ENCODE assay signal across 9 mouse cellular contexts in genomic region chr2:45049279-45049678, GRCm38 (mm10).
A peak's percentile ranks its signal among the peaks of the same experiment; 100 is the strongest.
DNase-seq lines count a peak whose midpoint lies in the region; ATAC-seq and TF ChIP-seq lines count a peak whose summit lies in the region.
"Had no signal": no experiment of that assay in that cellular context is flagged by ENCODE, and none has a peak within 500 bp of the region (broad histone marks: within the 10 kb centered on the region; RNA-seq: fewer than 3 reads in every experiment).

No protein-coding gene starts in this region.

- DNase-seq in kidney, adult 18-20 months, result peak; percentile 43
- DNase-seq in kidney, postnatal 4 days, result no peak
- peak; percentile 49 for DNase-seq in adrenal gland, postnatal 14 days
- DNase-seq in liver, embryonic 13.5 days, result peak; percentile 49
- DNase-seq in urinary bladder, adult 2 months (ENCODE audit: low spot score), result no peak
- DNase-seq in right cerebral cortex, postnatal 4 days, result no peak

- peaks cover 6% of the 10 kb centered on the region for H3K36me3 ChIP-seq in C2C12 (ENCODE audit: control insufficient read depth, insufficient read depth)
- H3K36me3 ChIP-seq in liver, embryonic 13.5 days, result peaks cover 6% of the 10 kb centered on the region; the same call in 1 of the 2 replicates
- H3K36me3 ChIP-seq: neural tube, embryonic 12.5 days had no signal

- H3K79me2 ChIP-seq in C2C12 (ENCODE audit: control insufficient read depth, insufficient read depth), result peaks cover 91% of the 10 kb centered on the region

- H3ac ChIP-seq in C2C12 (ENCODE audit: control insufficient read depth, insufficient read length, low read depth), result no peak overlapping the region

- H3K4me2 ChIP-seq in liver, embryonic 13.5 days, result no peak overlapping the region
- H3K4me2 ChIP-seq: neural tube, embryonic 12.5 days had no signal

- WGBS in liver, embryonic 13.5 days (ENCODE audit: insufficient replicate concordance), result 34% methylated on average over 2 of the region's 2 CpGs

- peak overlapping the region; percentile 45 for H3K27ac ChIP-seq in liver, embryonic 13.5 days
- H3K27ac ChIP-seq: neural tube, embryonic 12.5 days had no signal

- no peak for TF ChIP-seq CTCF in C2C12 (IDR thresholded peaks at IDR 0.05; ENCODE audit: control insufficient read depth, insufficient read depth, insufficient read length)

- peaks cover 80% of the 10 kb centered on the region for H3K4me1 ChIP-seq in liver, embryonic 13.5 days (replicated peaks)

- peak; percentile 57 for ATAC-seq in liver, embryonic 13.5 days (ENCODE audit: low read depth)
- no peak for ATAC-seq in CD4-positive, CD25-positive, alpha-beta regulatory T cell, adult 4 months

- peaks cover 23% of the 10 kb centered on the region for H3K79me3 ChIP-seq in C2C12 (ENCODE audit: low read depth)

- H3K27me3 ChIP-seq in C2C12 (ENCODE audit: control insufficient read depth, insufficient read depth, insufficient read length), result no peaks in the 10 kb centered on the region
- no peaks in the 10 kb centered on the region for H3K27me3 ChIP-seq in liver, embryonic 13.5 days
- H3K27me3 ChIP-seq: neural tube, embryonic 12.5 days had no signal

- no peak overlapping the region for H3K9ac ChIP-seq in liver, embryonic 13.5 days
- H3K9ac ChIP-seq: neural tube, embryonic 12.5 days had no signal

- H3K9me3 ChIP-seq in liver, embryonic 13.5 days (replicated peaks), result no peaks in the 10 kb centered on the region
- H3K9me3 ChIP-seq: neural tube, embryonic 12.5 days had no signal

- no peak overlapping the region for H3K4me3 ChIP-seq in C2C12 (ENCODE audit: insufficient read depth, poor library complexity, severe bottlenecking)
- H3K4me3 ChIP-seq in liver, embryonic 13.5 days (replicated peaks), result no peak overlapping the region
- H3K4me3 ChIP-seq: neural tube, embryonic 12.5 days had no signal

TF ChIP-seq in C2C12, 6 proteins besides CTCF, POLR2A, EP300 and RAD21:
- TF ChIP-seq USF1 (IDR thresholded peaks at IDR 0.05; ENCODE audit: low read depth) (peak; percentile 55), CEBPB (IDR thresholded peaks at IDR 0.05; ENCODE audit: low read depth) (no peak), MAX (IDR thresholded peaks at IDR 0.05) (no peak)

Comparison
In these comparisons a context has a peak if more than half of its experiments do, and no peak if none do; other contexts are left out.
1. DNase-seq: peak in kidney, adult 18-20 months (single experiment), adrenal gland, postnatal 14 days (single experiment) and liver, embryonic 13.5 days (single experiment); none in kidney, postnatal 4 days (0 of 2), urinary bladder, adult 2 months (single experiment) and right cerebral cortex, postnatal 4 days (single experiment).